Mouse (Mus musculus) natural killer cell, adult 2 months (primary cell): ENCODE data around the gene Pex1.
"Not testable (repeated sequence)": the region's sequence is repeated elsewhere in the genome, so short reads cannot be mapped to it uniquely, and the experiment has no call there.

ENCODE experiments used
- DNase-seq, 2 experiments: peaks; one replicate each; pipeline ENCODE4 v3.0.0; 2022; ENCODE audit warnings: low spot score in 2 of 2

The Pex1 gene

GRCm38 (mm10) chr5:3644621-3645020 is 48.8 kb downstream of the Pex1 start:
- DNase-seq: no peak

GRCm38 (mm10) chr5:3645326-3645725 is 49.5 kb downstream of the Pex1 start:
- no peak for DNase-seq

GRCm38 (mm10) chr5:3646539-3646938 is 50.7 kb downstream of the Pex1 start:
- DNase-seq: no peak

GRCm38 (mm10) chr5:3646991-3647707 is 51.3 kb downstream of the Pex1 start:
- DNase-seq: peak; percentile 31 to 50

- peak; percentile 87 to 90 for DNase-seq
Measured at GRCm38 (mm10) chr5:3647708-3648121, 51.8 kb downstream of the Pex1 start.

GRCm38 (mm10) chr5:3648206-3648848 is 52.5 kb downstream of the Pex1 start:
- no peak for DNase-seq

- DNase-seq: no peak
Measured at GRCm38 (mm10) chr5:3648849-3649210, 53.0 kb downstream of the Pex1 start.

- no peak for DNase-seq
Measured at GRCm38 (mm10) chr5:3650881-3651280, 55.0 kb downstream of the Pex1 start, which contains the start of gene Tmbim7. Gene Tmbim7, plus strand, starts transcription at chr5:3651181.

- DNase-seq: no peak
Measured at GRCm38 (mm10) chr5:3651621-3652020, 55.8 kb downstream of the Pex1 start.

GRCm38 (mm10) chr5:3652903-3653575 is 57.2 kb downstream of the Pex1 start:
- DNase-seq: not testable (repeated sequence)

GRCm38 (mm10) chr5:3653801-3654200 is 57.9 kb downstream of the Pex1 start:
- no peak for DNase-seq

GRCm38 (mm10) chr5:3657085-3657484 is 61.2 kb downstream of the Pex1 start, which contains the start of gene Gatad1:
Gene Gatad1, minus strand, starts transcription at chr5:3657185.
- DNase-seq: no peak

GRCm38 (mm10) chr5:3665225-3665624 is 69.4 kb downstream of the Pex1 start:
- no peak for DNase-seq

- peak; percentile 40 to 57 for DNase-seq
Measured at GRCm38 (mm10) chr5:3666585-3666984, 70.7 kb downstream of the Pex1 start.

GRCm38 (mm10) chr5:3669938-3670554 is 74.2 kb downstream of the Pex1 start:
- peak; percentile 8 to 35 for DNase-seq
